ENCODE assay signal across 7 mouse cellular contexts in the genomic region with DNA sequence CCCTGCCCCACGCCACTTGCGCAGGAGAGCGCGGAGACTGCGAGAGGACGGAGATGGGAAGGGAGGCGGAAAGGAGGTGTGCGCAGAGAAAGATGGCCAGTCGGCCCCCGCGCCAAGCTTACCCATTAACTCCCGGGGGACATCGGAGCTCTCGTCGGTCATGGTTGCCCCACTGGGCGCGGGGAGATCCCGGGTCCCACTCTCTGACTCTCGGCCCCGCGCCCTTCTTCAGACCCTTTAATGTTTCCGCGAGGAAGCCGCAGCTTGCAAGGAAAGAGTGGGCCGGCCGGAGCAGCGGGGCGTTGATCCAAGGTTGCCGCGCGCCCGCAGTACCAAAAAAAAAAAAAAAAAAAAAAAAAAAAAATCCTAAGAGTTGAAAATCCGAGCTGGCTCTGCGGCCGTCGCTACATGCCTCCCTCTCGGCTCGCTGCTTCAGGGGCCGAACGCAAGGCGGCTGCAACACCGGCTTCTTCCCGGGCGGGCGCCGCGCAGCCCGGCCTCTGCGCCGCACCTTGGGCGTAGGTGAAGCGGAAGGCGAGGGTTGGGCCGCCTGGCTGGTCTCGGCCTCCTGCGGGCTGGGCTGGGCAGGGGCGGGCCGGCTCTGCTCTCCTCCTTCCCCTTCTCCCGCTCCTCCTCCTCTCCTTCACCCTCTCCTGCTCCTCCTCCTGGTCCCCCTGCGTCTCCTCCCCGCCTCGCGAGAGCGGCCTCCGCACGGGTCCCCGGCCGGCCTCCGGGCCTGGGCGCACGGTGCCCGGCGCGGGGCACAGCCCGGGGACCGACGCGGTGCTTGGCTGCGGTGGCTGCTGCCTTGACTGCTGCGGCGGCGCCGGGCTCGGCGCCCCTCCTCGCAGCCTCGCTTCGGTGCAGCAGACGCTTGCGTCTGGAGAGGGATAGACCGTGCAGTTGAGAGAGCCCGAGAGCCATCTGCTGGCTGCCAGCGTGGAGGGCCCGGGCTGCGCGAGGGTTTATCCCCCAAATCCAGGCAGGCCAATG. TPM values are rescaled to one million over a fixed set of nuclear protein-coding genes. Genes with fewer than 3 reads are reported as not detected.
DNase-seq lines count a peak whose midpoint lies in the region; ATAC-seq and TF ChIP-seq lines count a peak whose summit lies in the region.

A gene (minus strand): TSS at position 357 of the 993 bp plus-strand sequence.

- no peaks in the 10 kb centered on the region for H3K27me3 ChIP-seq in embryonic facial prominence, embryonic 12.5 days
- H3K27me3 ChIP-seq in kidney, embryonic 14.5 days (ENCODE audit: control insufficient read depth, insufficient read depth, low read length): no peaks in the 10 kb centered on the region
- no peaks in the 10 kb centered on the region for H3K27me3 ChIP-seq in limb, embryonic 14.5 days (ENCODE audit: control insufficient read depth, insufficient read depth, low read length)
- no peaks in the 10 kb centered on the region for H3K27me3 ChIP-seq in midbrain, embryonic 16.5 days (ENCODE audit: control insufficient read depth, insufficient read depth, low read depth, low read length)

- H3K27ac ChIP-seq in embryonic facial prominence, embryonic 12.5 days: peak within 1 kb of the TSS; percentile 91
- peak within 1 kb of the TSS; percentile 81 for H3K27ac ChIP-seq in kidney, embryonic 14.5 days (ENCODE audit: low read depth, low read length)
- H3K27ac ChIP-seq in limb, embryonic 14.5 days (replicated peaks; ENCODE audit: low read depth, low read length): peak within 1 kb of the TSS; percentile 91
- H3K27ac ChIP-seq in midbrain, embryonic 16.5 days (ENCODE audit: low read length): peak within 1 kb of the TSS; percentile 96

- peak; percentile 85 for DNase-seq in adrenal gland, postnatal 25 days
- DNase-seq in heart, adult 8-10 months (ENCODE audit: low spot score): peak; percentile 69
- DNase-seq in limb, embryonic 14.5 days (ENCODE audit: low spot score): peak; percentile 85
- DNase-seq in spleen, postnatal 14 days (ENCODE audit: low spot score in 2 of 2): peak; percentile 19 to 50

- WGBS in embryonic facial prominence, embryonic 12.5 days: 1% methylated on average over 87 of the region's 96 CpGs
- under 1% methylated on average over 86 of the region's 96 CpGs for WGBS in kidney, embryonic 14.5 days
- WGBS in limb, embryonic 14.5 days: under 1% methylated on average over 80 of the region's 96 CpGs
- WGBS in midbrain, embryonic 16.5 days: under 1% methylated on average over 91 of the region's 96 CpGs

- peak within 1 kb of the TSS; percentile 69 for H3K9ac ChIP-seq in embryonic facial prominence, embryonic 12.5 days
- H3K9ac ChIP-seq in kidney, embryonic 14.5 days (ENCODE audit: low read depth, low read length): peak within 1 kb of the TSS; percentile 77
- H3K9ac ChIP-seq in limb, embryonic 14.5 days (ENCODE audit: low read depth, low read length, severe bottlenecking): peak within 1 kb of the TSS; percentile 79
- H3K9ac ChIP-seq in midbrain, embryonic 16.5 days (ENCODE audit: low read depth, low read length): peak within 1 kb of the TSS; percentile 97

- peaks cover 16% of the 10 kb centered on the region; the same call in 1 of the 2 replicates for H3K4me1 ChIP-seq in embryonic facial prominence, embryonic 12.5 days
- no peaks in the 10 kb centered on the region for H3K4me1 ChIP-seq in kidney, embryonic 14.5 days (ENCODE audit: control insufficient read depth, insufficient read depth, low read length)
- H3K4me1 ChIP-seq in limb, embryonic 14.5 days (ENCODE audit: control insufficient read depth, insufficient read depth, low read length): peaks cover 16% of the 10 kb centered on the region
- peaks cover 11% of the 10 kb centered on the region for H3K4me1 ChIP-seq in midbrain, embryonic 16.5 days (ENCODE audit: control insufficient read depth, insufficient read depth, low read length)

- 0 out of 2 replicates have a peak, but pooled peaks have one; percentile 83 for TF ChIP-seq POLR2A in limb, embryonic 14.5 days (IDR thresholded peaks at IDR 0.05; ENCODE audit: borderline replicate concordance, extremely low read depth, insufficient read depth, insufficient read length)

- no peaks in the 10 kb centered on the region for H3K36me3 ChIP-seq in embryonic facial prominence, embryonic 12.5 days
- H3K36me3 ChIP-seq in kidney, embryonic 14.5 days (ENCODE audit: control insufficient read depth, insufficient read depth, low read length): no peaks in the 10 kb centered on the region
- H3K36me3 ChIP-seq in limb, embryonic 14.5 days (ENCODE audit: control insufficient read depth, insufficient read depth, low read length): peaks cover 2% of the 10 kb centered on the region; the same call in 1 of the 2 replicates
- H3K36me3 ChIP-seq in midbrain, embryonic 16.5 days (ENCODE audit: control insufficient read depth, insufficient read depth, low read length): no peaks in the 10 kb centered on the region

- peak within 1 kb of the TSS; percentile 73 for H3K4me3 ChIP-seq in embryonic facial prominence, embryonic 12.5 days
- peak within 1 kb of the TSS; percentile 78 for H3K4me3 ChIP-seq in kidney, embryonic 14.5 days (ENCODE audit: low read length)
- peak within 1 kb of the TSS; percentile 76 for H3K4me3 ChIP-seq in limb, embryonic 14.5 days (replicated peaks; ENCODE audit: low read length)
- peak within 1 kb of the TSS; percentile 87 for H3K4me3 ChIP-seq in midbrain, embryonic 16.5 days (ENCODE audit: low read depth, low read length)

- ATAC-seq in embryonic facial prominence, embryonic 12.5 days (ENCODE audit: insufficient number of reproducible peaks, insufficient read depth, low FRiP score, low TSS enrichment): peak; percentile 96
- ATAC-seq in kidney, embryonic 14.5 days (ENCODE audit: low FRiP score, low TSS enrichment): peak; percentile 97
- peak; percentile 94 for ATAC-seq in limb, embryonic 14.5 days (ENCODE audit: low FRiP score, low read depth)
- peak; percentile 99 for ATAC-seq in midbrain, embryonic 16.5 days

- peak within 1 kb of the TSS; percentile 88 for H3K4me2 ChIP-seq in embryonic facial prominence, embryonic 12.5 days (replicated peaks)
- peak within 1 kb of the TSS; percentile 83 for H3K4me2 ChIP-seq in kidney, embryonic 14.5 days (replicated peaks; ENCODE audit: low read depth, low read length)
- H3K4me2 ChIP-seq in limb, embryonic 14.5 days (replicated peaks; ENCODE audit: low read depth, low read length, severe bottlenecking): peak within 1 kb of the TSS; percentile 87
- H3K4me2 ChIP-seq in midbrain, embryonic 16.5 days (ENCODE audit: low read length): peak within 1 kb of the TSS; percentile 87

- H3K9me3 ChIP-seq in embryonic facial prominence, embryonic 12.5 days: no peaks in the 10 kb centered on the region
- no peaks in the 10 kb centered on the region for H3K9me3 ChIP-seq in kidney, embryonic 14.5 days (ENCODE audit: control insufficient read depth, low read length)
- no peaks in the 10 kb centered on the region for H3K9me3 ChIP-seq in limb, embryonic 14.5 days (ENCODE audit: control insufficient read depth, low read length)
- no peaks in the 10 kb centered on the region for H3K9me3 ChIP-seq in midbrain, embryonic 16.5 days (replicated peaks; ENCODE audit: control insufficient read depth, low read length, poor library complexity, severe bottlenecking)

RNA-seq across cellular contexts. Expression of the gene that starts here (rescaled TPM):
- total RNA-seq in adrenal gland, postnatal 25 days (2021): 83.9 and 84.5 TPM in 2 replicates
- polyA plus RNA-seq in embryonic facial prominence, embryonic 12.5 days (2016; fragmentation: Nextera tagmentation; extraction: Ambion mirVana): 37.5 and 40.1 TPM in 2 replicates
- 1 to 10 TPM; 5.1 to 9.4 (median 7.1) TPM for total RNA-seq in heart, adult 8-10 months (2022)
- 23.9 and 48.6 TPM in 2 replicates for polyA plus RNA-seq in kidney, embryonic 14.5 days (2014; fragmentation: Nextera tagmentation; extraction: Ambion mirVana)
- polyA plus RNA-seq in limb, embryonic 14.5 days (2012; rRNA removed): 18.7 and 21.4 TPM in 2 replicates
- polyA plus RNA-seq in limb, embryonic 14.5 days (2014; fragmentation: Nextera tagmentation; extraction: Ambion mirVana): 33.9 and 42.8 TPM in 2 replicates
- 41.1 and 47.1 TPM in 2 replicates for polyA plus RNA-seq in midbrain, embryonic 16.5 days (2015; fragmentation: Nextera tagmentation; extraction: Ambion mirVana)

Comparison
In these comparisons a context has a peak if more than half of its experiments do, and no peak if none do; other contexts are left out.
1. Peak in every context shown above with its lines: DNase-seq, ATAC-seq, H3K4me3 ChIP-seq and H3K27ac ChIP-seq.
2. DNase-seq: peak in every context shown above with its lines; median percentile 85 in adrenal gland, postnatal 25 days; 85 in limb, embryonic 14.5 days; 69 in heart, adult 8-10 months; 34 in spleen, postnatal 14 days.